In genomic region chr1:138261520-138261919, GRCm38 (mm10) we compare ENCODE assay signal across 41 mouse cellular contexts. TPM values are rescaled to one million over a fixed set of nuclear protein-coding genes. Genes with fewer than 3 reads are reported as not detected.
DNase-seq lines count a peak whose midpoint lies in the region; ATAC-seq and TF ChIP-seq lines count a peak whose summit lies in the region.
"Had no signal": no experiment of that assay in that cellular context is flagged by ENCODE, and none has a peak within 500 bp of the region (broad histone marks: within the 10 kb centered on the region; RNA-seq: fewer than 3 reads in every experiment).

No protein-coding gene starts in this region.

- no peak for TF ChIP-seq POLR2A in CH12.LX (IDR thresholded peaks at IDR 0.05; ENCODE audit: low read depth, low read length)

- no peak overlapping the region for H3K9ac ChIP-seq in CH12.LX (ENCODE audit: insufficient read depth, low read depth)
- H3K9ac ChIP-seq in midbrain, postnatal 0 days (replicated peaks; ENCODE audit: low read length, poor library complexity, severe bottlenecking), result no peak overlapping the region
- H3K9ac ChIP-seq: embryonic facial prominence, embryonic 15.5 days; forebrain, embryonic 12.5 days; heart, embryonic 15.5 days; hindbrain, embryonic 12.5 days; limb, embryonic 13.5 days; liver, embryonic 13.5 days; midbrain, embryonic 13.5 days had no signal

- no peak for TF ChIP-seq CTCF in CH12.LX (conservative IDR thresholded peaks at IDR 0.05 in 1 of 2, IDR thresholded peaks at IDR 0.05 in 1 of 2; ENCODE audit: low read depth in 2 of 2, low read length in 2 of 2)
- TF ChIP-seq CTCF in midbrain, postnatal 0 days (IDR thresholded peaks at IDR 0.05), result no peak

- in situ Hi-C loops in CH12.LX (cut with MboI; ENCODE audit: low pct_ligation_motif_present, low pct_unique_long_range_greater_than_20kb, low sequenced_read_pairs), result no loop called here

- no peaks in the 10 kb centered on the region for H3K27me3 ChIP-seq in CH12.LX (replicated peaks)
- H3K27me3 ChIP-seq in midbrain, postnatal 0 days (ENCODE audit: insufficient read depth, low read length), result no peaks in the 10 kb centered on the region
- H3K27me3 ChIP-seq: embryonic facial prominence, embryonic 15.5 days; forebrain, embryonic 12.5 days; heart, embryonic 15.5 days; hindbrain, embryonic 12.5 days; limb, embryonic 13.5 days; liver, embryonic 13.5 days; midbrain, embryonic 13.5 days had no signal

- H3K4me2 ChIP-seq in CH12.LX (ENCODE audit: insufficient read depth, low read depth, poor library complexity, severe bottlenecking), result no peak overlapping the region
- no peak overlapping the region for H3K4me2 ChIP-seq in midbrain, postnatal 0 days (ENCODE audit: low read depth, low read length, poor library complexity, severe bottlenecking)
- H3K4me2 ChIP-seq: embryonic facial prominence, embryonic 15.5 days; forebrain, embryonic 12.5 days; heart, embryonic 15.5 days; hindbrain, embryonic 12.5 days; limb, embryonic 13.5 days; liver, embryonic 13.5 days; midbrain, embryonic 13.5 days had no signal

- WGBS in midbrain, postnatal 0 days, result 88% methylated on average over 3 of the region's 3 CpGs

- H3K27ac ChIP-seq in CH12.LX (ENCODE audit: insufficient read depth, low read depth), result no peak overlapping the region
- no peak overlapping the region for H3K27ac ChIP-seq in midbrain, postnatal 0 days (ENCODE audit: low read depth, low read length)
- H3K27ac ChIP-seq: embryonic facial prominence, embryonic 10.5 days; embryonic facial prominence, embryonic 15.5 days; forebrain, embryonic 12.5 days; heart, embryonic 10.5 days; heart, embryonic 15.5 days; hindbrain, embryonic 12.5 days; hindbrain, postnatal 0 days; left cerebral cortex, adult 2 months; limb, embryonic 13.5 days; liver, embryonic 13.5 days; midbrain, embryonic 13.5 days; stomach, postnatal 0 days had no signal

- H3K4me3 ChIP-seq in CH12.LX (replicated peaks in 1 of 3; ENCODE audit: low read depth in 2 of 3, low read length in 2 of 3, poor library complexity in 1 of 3), result no peak overlapping the region
- H3K4me3 ChIP-seq in midbrain, postnatal 0 days (ENCODE audit: low read depth, low read length), result no peak overlapping the region
- H3K4me3 ChIP-seq: embryonic facial prominence, embryonic 10.5 days; embryonic facial prominence, embryonic 15.5 days; forebrain, embryonic 12.5 days; heart, embryonic 10.5 days; heart, embryonic 15.5 days; hindbrain, embryonic 12.5 days; left cerebral cortex, adult 2 months; limb, embryonic 13.5 days; liver, embryonic 13.5 days; midbrain, embryonic 13.5 days had no signal

- ATAC-seq in granulocyte monocyte progenitor cell, adult 5-6 weeks (replicated peaks; ENCODE audit: poor library complexity, severe bottlenecking), result peak; percentile 92
- ATAC-seq in midbrain, postnatal 0 days (ENCODE audit: low FRiP score), result no peak
- ATAC-seq: hindbrain, postnatal 0 days; intestine, postnatal 0 days; midbrain, embryonic 13.5 days; Patski had no signal

- no peak for TF ChIP-seq RAD21 in CH12.LX (IDR thresholded peaks at IDR 0.05; ENCODE audit: low read depth, low read length)

- no peaks in the 10 kb centered on the region for H3K9me3 ChIP-seq in CH12.LX (replicated peaks; ENCODE audit: low read length)
- no peaks in the 10 kb centered on the region for H3K9me3 ChIP-seq in midbrain, postnatal 0 days (ENCODE audit: low read length)
- H3K9me3 ChIP-seq: embryonic facial prominence, embryonic 10.5 days; embryonic facial prominence, embryonic 15.5 days; forebrain, embryonic 12.5 days; heart, embryonic 10.5 days; heart, embryonic 15.5 days; hindbrain, embryonic 12.5 days; liver, embryonic 13.5 days; midbrain, embryonic 13.5 days had no signal

- no peak for TF ChIP-seq EP300 in CH12.LX (IDR thresholded peaks at IDR 0.05; ENCODE audit: low read length)

- no peaks in the 10 kb centered on the region for H3K79me2 ChIP-seq in CH12.LX (replicated peaks; ENCODE audit: control insufficient read depth, extremely low read depth, insufficient read depth, poor library complexity, severe bottlenecking)

- dilution Hi-C loops in CH12.LX (cut with MboI; ENCODE audit: extremely low pct_ligation_motif_present, extremely low pct_unique_long_range_greater_than_20kb, low sequenced_read_pairs), result no loop called here

- peak; percentile 33 for DNase-seq in lung, postnatal 36 days
- DNase-seq in lung, postnatal 14 days, result no peak
- DNase-seq in CH12.LX (ENCODE audit: extremely low read depth), result peak; percentile 22
- DNase-seq in skeletal muscle tissue, adult 2 months (ENCODE audit: low read depth, low spot score), result peak; percentile 17
- DNase-seq in midbrain, postnatal 0 days (ENCODE audit: low spot score), result no peak
- DNase-seq in layer of hippocampus, postnatal 25 days (ENCODE audit: extremely low spot score in 1 of 2, low spot score in 1 of 2), result no peak
- DNase-seq: adrenal gland, postnatal 10 days; cerebellum, adult 11 months; cerebellum, postnatal 10 days; gastrocnemius, postnatal 10 days; heart, postnatal 36 days; kidney, adult 9 months; kidney, postnatal 14 days; liver, embryonic 13.5 days; lung, adult 18-20 months; lung, postnatal 10 days; right cerebral cortex, adult 18-20 months; thymus, adult 18-20 months; thymus, postnatal 25 days had no signal

- H3K4me1 ChIP-seq in CH12.LX (ENCODE audit: control insufficient read depth in 1 of 2, insufficient read depth in 2 of 2), result peaks cover 2 to 22% of the 10 kb centered on the region in 2 experiments; a peak in 3 of 4 replicates
- no peaks in the 10 kb centered on the region for H3K4me1 ChIP-seq in midbrain, postnatal 0 days (ENCODE audit: insufficient read depth, low read length)
- H3K4me1 ChIP-seq: embryonic facial prominence, embryonic 10.5 days; embryonic facial prominence, embryonic 15.5 days; forebrain, embryonic 12.5 days; heart, embryonic 10.5 days; heart, embryonic 15.5 days; hindbrain, embryonic 12.5 days; limb, embryonic 13.5 days; liver, embryonic 13.5 days; midbrain, embryonic 13.5 days had no signal

- H3K36me3 ChIP-seq in CH12.LX (replicated peaks in 1 of 2; ENCODE audit: control insufficient read depth in 1 of 2, insufficient read depth in 1 of 2, low read length in 1 of 2), result no peaks in the 10 kb centered on the region
- H3K36me3 ChIP-seq in midbrain, postnatal 0 days (ENCODE audit: insufficient read depth, low read length), result no peaks in the 10 kb centered on the region
- H3K36me3 ChIP-seq: embryonic facial prominence, embryonic 10.5 days; embryonic facial prominence, embryonic 15.5 days; forebrain, embryonic 12.5 days; G1E; heart, embryonic 10.5 days; heart, embryonic 15.5 days; hindbrain, embryonic 12.5 days; limb, embryonic 13.5 days; liver, embryonic 13.5 days; midbrain, embryonic 13.5 days had no signal

TF ChIP-seq in CH12.LX, 34 proteins besides CTCF, POLR2A, EP300 and RAD21:
- TF ChIP-seq RCOR1 (conservative IDR thresholded peaks at IDR 0.05; ENCODE audit: low read depth, low read length) (no peak), MAZ (IDR thresholded peaks at IDR 0.05; ENCODE audit: low read depth, low read length) (no peak), MYC (IDR thresholded peaks at IDR 0.05; ENCODE audit: low read depth, low read length) (no peak)

RNA-seq across cellular contexts. Expression of gene Atp6v1g3, which starts 12.0 kb away (rescaled TPM):
- total RNA-seq in CH12.LX (2012; rRNA removed), result not detected in 2 replicates
- not detected in 2 replicates for total RNA-seq in CH12.LX (2014; rRNA removed)
- polyA plus RNA-seq in CH12.LX (2012; ENCODE audit: insufficient read length, low read depth), result not detected in 2 replicates
- total RNA-seq in granulocyte monocyte progenitor cell, adult 5-6 weeks (2014; fragmentation: Nextera tagmentation), result not detected in 2 replicates
- total RNA-seq in granulocyte monocyte progenitor cell, adult 5-6 weeks (2017), result not detected in 2 replicates
- not detected in 2 replicates for total RNA-seq in midbrain, postnatal 0 days (2014; rRNA removed)
- not detected in 2 replicates for polyA plus RNA-seq in midbrain, postnatal 0 days (2015; fragmentation: Nextera tagmentation; extraction: Ambion mirVana)
- total RNA-seq in layer of hippocampus, postnatal 25 days (2021), result not detected
- total RNA-seq: adrenal gland, postnatal 10 days; G1E; gastrocnemius, postnatal 10 days; heart, postnatal 36 days; hindbrain, postnatal 0 days; layer of hippocampus, adult 18-20 months; layer of hippocampus, postnatal 10 days; left cerebral cortex, adult 2 months; left cerebral cortex, postnatal 25 days; megakaryocyte-erythroid progenitor cell, adult 5-6 weeks had no signal
- polyA plus RNA-seq: C2C12; cortical plate, adult 2 months; embryonic facial prominence, embryonic 10.5 days; forebrain, embryonic 12.5 days; G1E; heart, embryonic 10.5 days; heart, embryonic 15.5 days; hindbrain, embryonic 12.5 days; hindbrain, postnatal 0 days; intestine, postnatal 0 days; liver, embryonic 13.5 days; midbrain, embryonic 13.5 days; neural tube, embryonic 11.5 days; Patski; stomach, postnatal 0 days had no signal

Comparison
In these comparisons a context has a peak if more than half of its experiments do, and no peak if none do; other contexts are left out.
1. DNase-seq: peak in lung, postnatal 36 days (single experiment), CH12.LX (single experiment) and skeletal muscle tissue, adult 2 months (single experiment); none in lung, postnatal 14 days (single experiment), midbrain, postnatal 0 days (single experiment) and layer of hippocampus, postnatal 25 days (0 of 2).